Comparison of ENCODE assay signal across 8 mouse cellular contexts in the genomic region with DNA sequence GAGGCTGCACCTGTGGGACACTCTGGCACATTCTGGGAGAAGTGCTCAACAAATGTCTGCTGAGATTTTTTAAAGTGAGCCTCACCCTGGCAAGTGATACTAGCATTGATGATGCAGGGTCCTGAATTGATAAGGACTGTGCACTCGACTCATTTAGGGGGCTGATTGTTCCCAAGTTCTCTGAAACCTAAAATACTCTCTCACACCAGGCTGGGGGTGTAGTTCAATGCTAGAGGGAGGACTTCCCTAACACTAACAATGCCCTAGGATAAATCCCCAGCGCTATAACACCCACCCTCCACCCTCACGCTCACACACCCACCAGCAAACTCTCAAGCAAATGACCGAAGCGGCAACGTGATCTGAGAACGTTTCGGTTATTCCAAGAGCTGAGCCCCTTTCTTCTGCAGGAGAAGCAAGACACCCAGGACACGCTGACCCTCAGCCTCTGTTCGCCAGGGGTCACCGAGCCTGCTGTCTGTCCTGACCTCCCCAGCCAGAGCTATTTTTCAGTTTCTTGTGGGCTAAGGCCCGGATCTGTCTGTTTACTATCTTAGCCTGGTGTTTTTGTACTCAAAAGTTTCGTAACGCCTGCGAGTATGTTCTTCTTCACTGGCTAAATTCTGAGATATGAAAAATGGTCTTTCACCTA. TPM values are rescaled to one million over a fixed set of nuclear protein-coding genes. Genes with fewer than 3 reads are reported as not detected.
DNase-seq lines count a peak whose midpoint lies in the region; ATAC-seq lines count a peak whose summit lies in the region.

No protein-coding gene starts in this region.

- no peaks in the 10 kb centered on the region for H3K27me3 ChIP-seq in heart, embryonic 12.5 days (replicated peaks)
- no peaks in the 10 kb centered on the region for H3K27me3 ChIP-seq in forebrain, embryonic 10.5 days (ENCODE audit: poor library complexity, severe bottlenecking)
- no peaks in the 10 kb centered on the region for H3K27me3 ChIP-seq in kidney, embryonic 15.5 days
- no peaks in the 10 kb centered on the region for H3K27me3 ChIP-seq in midbrain, embryonic 14.5 days (ENCODE audit: control insufficient read depth, insufficient read depth, low read length)

- no peak for ATAC-seq in heart, embryonic 12.5 days (ENCODE audit: insufficient number of reproducible peaks, low FRiP score)
- ATAC-seq in kidney, embryonic 15.5 days (replicated peaks; ENCODE audit: low FRiP score) = no peak
- ATAC-seq in midbrain, embryonic 14.5 days (ENCODE audit: low FRiP score, low TSS enrichment) = no peak

- peak overlapping the region; percentile 35; the same call in 1 of the 2 replicates for H3K9ac ChIP-seq in heart, embryonic 12.5 days
- H3K9ac ChIP-seq in kidney, embryonic 15.5 days = no peak overlapping the region
- H3K9ac ChIP-seq in midbrain, embryonic 14.5 days (replicated peaks; ENCODE audit: low read length) = no peak overlapping the region

- no peaks in the 10 kb centered on the region for H3K9me3 ChIP-seq in heart, embryonic 12.5 days (replicated peaks)
- no peaks in the 10 kb centered on the region for H3K9me3 ChIP-seq in forebrain, embryonic 10.5 days
- H3K9me3 ChIP-seq in kidney, embryonic 15.5 days (replicated peaks) = no peaks in the 10 kb centered on the region
- H3K9me3 ChIP-seq in midbrain, embryonic 14.5 days (ENCODE audit: control insufficient read depth, low read length) = no peaks in the 10 kb centered on the region

- H3K4me3 ChIP-seq in heart, embryonic 12.5 days = no peak overlapping the region
- peak overlapping the region; percentile 21; the same call in 1 of the 2 replicates for H3K4me3 ChIP-seq in forebrain, embryonic 10.5 days
- no peak overlapping the region for H3K4me3 ChIP-seq in kidney, embryonic 15.5 days (replicated peaks)
- no peak overlapping the region for H3K4me3 ChIP-seq in midbrain, embryonic 14.5 days (replicated peaks; ENCODE audit: low read depth, low read length)

- H3K4me1 ChIP-seq in heart, embryonic 12.5 days (replicated peaks) = peaks cover 65% of the 10 kb centered on the region
- peaks cover 71% of the 10 kb centered on the region for H3K4me1 ChIP-seq in forebrain, embryonic 10.5 days
- H3K4me1 ChIP-seq in kidney, embryonic 15.5 days = peaks cover 83% of the 10 kb centered on the region
- peaks cover 49% of the 10 kb centered on the region for H3K4me1 ChIP-seq in midbrain, embryonic 14.5 days (ENCODE audit: control insufficient read depth, insufficient read depth, low read length)

- 57% methylated on average over 15 of the region's 15 CpGs for WGBS in heart, embryonic 12.5 days
- 29% methylated on average over 15 of the region's 15 CpGs for WGBS in forebrain, embryonic 10.5 days
- 27% methylated on average over 15 of the region's 15 CpGs for WGBS in kidney, embryonic 15.5 days
- 17% methylated on average over 15 of the region's 15 CpGs for WGBS in midbrain, embryonic 14.5 days

- peaks cover 12% of the 10 kb centered on the region for H3K36me3 ChIP-seq in heart, embryonic 12.5 days
- H3K36me3 ChIP-seq in forebrain, embryonic 10.5 days (replicated peaks) = peaks cover 32% of the 10 kb centered on the region
- no peaks in the 10 kb centered on the region for H3K36me3 ChIP-seq in kidney, embryonic 15.5 days
- H3K36me3 ChIP-seq in midbrain, embryonic 14.5 days (ENCODE audit: control insufficient read depth, insufficient read depth, low read length) = no peaks in the 10 kb centered on the region

- no peak for DNase-seq in heart, adult 9 months (ENCODE audit: low spot score in 2 of 2)
- DNase-seq in forebrain, embryonic 10.5 days (ENCODE audit: extremely low spot score, low spot score) = no peak
- DNase-seq in midbrain, embryonic 14.5 days = no peak
- DNase-seq in urinary bladder, adult 2 months (ENCODE audit: low spot score) = no peak
- no peak for DNase-seq in gastrocnemius, postnatal 4 days (ENCODE audit: low spot score in 2 of 2)
- DNase-seq in layer of hippocampus, adult 9-11 months = no peak

- H3K4me2 ChIP-seq in heart, embryonic 12.5 days = 0 out of 2 replicates have a peak overlapping the region, but pooled peaks have one; percentile 3
- peak overlapping the region; percentile 15; the same call in 1 of the 2 replicates for H3K4me2 ChIP-seq in kidney, embryonic 15.5 days
- H3K4me2 ChIP-seq in midbrain, embryonic 14.5 days (ENCODE audit: low read length) = no peak overlapping the region

- peak overlapping the region; percentile 90 for H3K27ac ChIP-seq in heart, embryonic 12.5 days (ENCODE audit: poor library complexity, severe bottlenecking)
- H3K27ac ChIP-seq in forebrain, embryonic 10.5 days = peak overlapping the region; percentile 87
- peak overlapping the region; percentile 87 for H3K27ac ChIP-seq in kidney, embryonic 15.5 days
- H3K27ac ChIP-seq in midbrain, embryonic 14.5 days (replicated peaks; ENCODE audit: low read depth, low read length) = peak overlapping the region; percentile 79

RNA-seq across cellular contexts. Expression of a gene that starts 13.8 kb away (rescaled TPM):
- 26.8 and 28.2 TPM in 2 replicates for polyA plus RNA-seq in heart, embryonic 12.5 days (2016; fragmentation: Nextera tagmentation; extraction: Ambion mirVana)
- polyA plus RNA-seq in forebrain, embryonic 10.5 days (2016; fragmentation: Nextera tagmentation; extraction: Ambion mirVana) = 32.8 and 33.4 TPM in 2 replicates
- polyA plus RNA-seq in kidney, embryonic 15.5 days (2015; fragmentation: Nextera tagmentation; extraction: Ambion mirVana) = 23.5 and 24.0 TPM in 2 replicates
- polyA plus RNA-seq in midbrain, embryonic 14.5 days (2014; fragmentation: Nextera tagmentation; extraction: Ambion mirVana) = 23.3 and 31.5 TPM in 2 replicates
- 10.8 and 14.9 TPM in 2 replicates for polyA plus RNA-seq in urinary bladder, adult 2 months (2012; rRNA removed)
- total RNA-seq in gastrocnemius, postnatal 4 days (2021) = 10 to 100 TPM; 32.5 to 34.9 TPM

RNA-seq across cellular contexts. Expression of a gene that starts 29.8 kb away (rescaled TPM):
- polyA plus RNA-seq in heart, embryonic 12.5 days (2016; fragmentation: Nextera tagmentation; extraction: Ambion mirVana) = 17.0 and 17.4 TPM in 2 replicates
- polyA plus RNA-seq in forebrain, embryonic 10.5 days (2016; fragmentation: Nextera tagmentation; extraction: Ambion mirVana) = 19.1 and 22.1 TPM in 2 replicates
- polyA plus RNA-seq in kidney, embryonic 15.5 days (2015; fragmentation: Nextera tagmentation; extraction: Ambion mirVana) = 27.4 TPM in 2 replicates
- 34.5 and 48.7 TPM in 2 replicates for polyA plus RNA-seq in midbrain, embryonic 14.5 days (2014; fragmentation: Nextera tagmentation; extraction: Ambion mirVana)
- 19.4 and 21.9 TPM in 2 replicates for polyA plus RNA-seq in urinary bladder, adult 2 months (2012; rRNA removed)
- 10 to 100 TPM; 15.9 to 18.3 TPM for total RNA-seq in gastrocnemius, postnatal 4 days (2021)

RNA-seq across cellular contexts. Expression of a gene that starts 41.7 kb away (rescaled TPM):
- polyA plus RNA-seq in heart, embryonic 12.5 days (2016; fragmentation: Nextera tagmentation; extraction: Ambion mirVana) = 1.0 TPM in 1 of 2 replicates, not detected in the other
- 0.74 TPM in 1 of 2 replicates, not detected in the other for polyA plus RNA-seq in forebrain, embryonic 10.5 days (2016; fragmentation: Nextera tagmentation; extraction: Ambion mirVana)
- 2.2 TPM in 1 of 2 replicates, not detected in the other for polyA plus RNA-seq in kidney, embryonic 15.5 days (2015; fragmentation: Nextera tagmentation; extraction: Ambion mirVana)
- 0.58 TPM in 1 of 2 replicates, not detected in the other for polyA plus RNA-seq in midbrain, embryonic 14.5 days (2014; fragmentation: Nextera tagmentation; extraction: Ambion mirVana)
- 1.2 and 1.9 TPM in 2 replicates for polyA plus RNA-seq in urinary bladder, adult 2 months (2012; rRNA removed)
- total RNA-seq in gastrocnemius, postnatal 4 days (2021) = not detected

RNA-seq across cellular contexts. Expression of a gene that starts 48.5 kb away (rescaled TPM):
- polyA plus RNA-seq in heart, embryonic 12.5 days (2016; fragmentation: Nextera tagmentation; extraction: Ambion mirVana) = 541 and 562 TPM in 2 replicates
- 253 and 270 TPM in 2 replicates for polyA plus RNA-seq in forebrain, embryonic 10.5 days (2016; fragmentation: Nextera tagmentation; extraction: Ambion mirVana)
- 347 and 379 TPM in 2 replicates for polyA plus RNA-seq in kidney, embryonic 15.5 days (2015; fragmentation: Nextera tagmentation; extraction: Ambion mirVana)
- polyA plus RNA-seq in midbrain, embryonic 14.5 days (2014; fragmentation: Nextera tagmentation; extraction: Ambion mirVana) = 404 and 530 TPM in 2 replicates
- polyA plus RNA-seq in urinary bladder, adult 2 months (2012; rRNA removed) = 141 and 189 TPM in 2 replicates
- total RNA-seq in gastrocnemius, postnatal 4 days (2021) = 100 to 1,000 TPM; 194 to 203 TPM
